Mouse (Mus musculus): ENCODE data around the gene Jpt1. TPM values are rescaled to one million over a fixed set of nuclear protein-coding genes. Genes with fewer than 3 reads are reported as not detected.
"Not testable (repeated sequence)": the region's sequence is repeated elsewhere in the genome, so short reads cannot be mapped to it uniquely, and the experiment has no call there.

The Jpt1 gene
- polyA plus RNA-seq, 1 experiment: 320 TPM

GRCm38 (mm10) chr11:115536856-115537568, 22.8 kb upstream of the Jpt1 start:
- H3ac ChIP-seq (ENCODE audit: control insufficient read depth, insufficient read length, low read depth): no peak overlapping the region
- H3K27me3 ChIP-seq (ENCODE audit: control insufficient read depth, insufficient read depth, insufficient read length): no peaks in the 10 kb centered on the region
- peaks cover 41% of the 10 kb centered on the region for H3K79me2 ChIP-seq (ENCODE audit: control insufficient read depth, insufficient read depth)
- peak overlapping the region; percentile 18 for H3K4me3 ChIP-seq (ENCODE audit: insufficient read depth, poor library complexity, severe bottlenecking)
- no peak for TF ChIP-seq CTCF (IDR thresholded peaks at IDR 0.05; ENCODE audit: control insufficient read depth, insufficient read depth, insufficient read length)
- TF ChIP-seq USF1 (IDR thresholded peaks at IDR 0.05; ENCODE audit: low read depth): no peak
- TF ChIP-seq FOSL1 (IDR thresholded peaks at IDR 0.05; ENCODE audit: insufficient read depth, low read length, poor library complexity, severe bottlenecking): no peak
- no peak for TF ChIP-seq MAX (IDR thresholded peaks at IDR 0.05)
- no peak for TF ChIP-seq MYOD1 (IDR thresholded peaks at IDR 0.05; ENCODE audit: control insufficient read depth, insufficient read length, low read depth)
- TF ChIP-seq CEBPB (IDR thresholded peaks at IDR 0.05; ENCODE audit: low read depth): no peak
- H3K36me3 ChIP-seq (ENCODE audit: control insufficient read depth, insufficient read depth): peaks cover 25% of the 10 kb centered on the region
- peaks cover 34% of the 10 kb centered on the region for H3K79me3 ChIP-seq (ENCODE audit: low read depth)

GRCm38 (mm10) chr11:115536038-115536681, 22.0 kb upstream of the Jpt1 start, which contains the start of gene Sumo2:
Sumo2 (minus strand) TSS chr11:115536276.
- Histone ChIP-seq H3K36me3 (ENCODE audit: control insufficient read depth, insufficient read depth) (peaks cover 34% of the 10 kb centered on the region), H3K27me3 (ENCODE audit: control insufficient read depth, insufficient read depth, insufficient read length) (no peaks in the 10 kb centered on the region), H3K4me3 (ENCODE audit: insufficient read depth, poor library complexity, severe bottlenecking) (peak within 1 kb of the TSS; percentile 94), H3ac (ENCODE audit: control insufficient read depth, insufficient read length, low read depth) (peak within 1 kb of the TSS; percentile 88), H3K79me2 (ENCODE audit: control insufficient read depth, insufficient read depth) (peaks cover 50% of the 10 kb centered on the region), H3K79me3 (ENCODE audit: low read depth) (peaks cover 42% of the 10 kb centered on the region)
- no peak for TF ChIP-seq CTCF (IDR thresholded peaks at IDR 0.05; ENCODE audit: control insufficient read depth, insufficient read depth, insufficient read length)
- TF ChIP-seq MAX (IDR thresholded peaks at IDR 0.05): peak; percentile 61

GRCm38 (mm10) chr11:115535401-115536037, 21.3 kb upstream of the Jpt1 start:
- Histone ChIP-seq H3K36me3 (ENCODE audit: control insufficient read depth, insufficient read depth) (peaks cover 38% of the 10 kb centered on the region), H3K79me2 (ENCODE audit: control insufficient read depth, insufficient read depth) (peaks cover 56% of the 10 kb centered on the region), H3K27me3 (ENCODE audit: control insufficient read depth, insufficient read depth, insufficient read length) (no peaks in the 10 kb centered on the region), H3K4me3 (ENCODE audit: insufficient read depth, poor library complexity, severe bottlenecking) (peak overlapping the region; percentile 94), H3ac (ENCODE audit: control insufficient read depth, insufficient read length, low read depth) (peak overlapping the region; percentile 88), H3K79me3 (ENCODE audit: low read depth) (peaks cover 45% of the 10 kb centered on the region)
- no peak for TF ChIP-seq FOSL1 (IDR thresholded peaks at IDR 0.05; ENCODE audit: insufficient read depth, low read length, poor library complexity, severe bottlenecking)
- peak; percentile 24 for TF ChIP-seq MAX (IDR thresholded peaks at IDR 0.05)

GRCm38 (mm10) chr11:115534759-115535371, 20.7 kb upstream of the Jpt1 start:
- H3ac ChIP-seq (ENCODE audit: control insufficient read depth, insufficient read length, low read depth): peak overlapping the region; percentile 88
- H3K4me3 ChIP-seq (ENCODE audit: insufficient read depth, poor library complexity, severe bottlenecking): peak overlapping the region; percentile 94

GRCm38 (mm10) chr11:115526446-115526845, 12.3 kb upstream of the Jpt1 start:
- H3K79me3 ChIP-seq (ENCODE audit: low read depth): peaks cover 48% of the 10 kb centered on the region
- peaks cover 86% of the 10 kb centered on the region for H3K36me3 ChIP-seq (ENCODE audit: control insufficient read depth, insufficient read depth)
- H3K79me2 ChIP-seq (ENCODE audit: control insufficient read depth, insufficient read depth): peaks cover 78% of the 10 kb centered on the region
- not testable (repeated sequence) for H3ac ChIP-seq (ENCODE audit: control insufficient read depth, insufficient read length, low read depth); H3K27me3 ChIP-seq (ENCODE audit: control insufficient read depth, insufficient read depth, insufficient read length); H3K4me3 ChIP-seq (ENCODE audit: insufficient read depth, poor library complexity, severe bottlenecking)

More at GRCm38 (mm10) chr11:115534759-115535371, 20.7 kb upstream of the Jpt1 start:
- no peak for TF ChIP-seq MYOD1 (IDR thresholded peaks at IDR 0.05; ENCODE audit: control insufficient read depth, insufficient read length, low read depth)
- Histone ChIP-seq H3K79me2 (ENCODE audit: control insufficient read depth, insufficient read depth) (peaks cover 62% of the 10 kb centered on the region), H3K27me3 (ENCODE audit: control insufficient read depth, insufficient read depth, insufficient read length) (no peaks in the 10 kb centered on the region), H3K36me3 (ENCODE audit: control insufficient read depth, insufficient read depth) (peaks cover 45% of the 10 kb centered on the region), H3K79me3 (ENCODE audit: low read depth) (peaks cover 51% of the 10 kb centered on the region)

GRCm38 (mm10) chr11:115522703-115523102, 8.5 kb upstream of the Jpt1 start:
- Histone ChIP-seq H3ac (ENCODE audit: control insufficient read depth, insufficient read length, low read depth) (no peak overlapping the region), H3K4me3 (ENCODE audit: insufficient read depth, poor library complexity, severe bottlenecking) (no peak overlapping the region), H3K79me3 (ENCODE audit: low read depth) (peaks cover 21% of the 10 kb centered on the region), H3K36me3 (ENCODE audit: control insufficient read depth, insufficient read depth) (peaks cover 50% of the 10 kb centered on the region), H3K79me2 (ENCODE audit: control insufficient read depth, insufficient read depth) (peaks cover 41% of the 10 kb centered on the region), H3K27me3 (ENCODE audit: control insufficient read depth, insufficient read depth, insufficient read length) (no peaks in the 10 kb centered on the region)
- TF ChIP-seq MYOD1 (IDR thresholded peaks at IDR 0.05; ENCODE audit: control insufficient read depth, insufficient read length, low read depth): no peak
- no peak for TF ChIP-seq CEBPB (IDR thresholded peaks at IDR 0.05; ENCODE audit: low read depth)
- no peak for TF ChIP-seq CTCF (IDR thresholded peaks at IDR 0.05; ENCODE audit: control insufficient read depth, insufficient read depth, insufficient read length)
- no peak for TF ChIP-seq FOSL1 (IDR thresholded peaks at IDR 0.05; ENCODE audit: insufficient read depth, low read length, poor library complexity, severe bottlenecking)
- TF ChIP-seq MYOG (IDR thresholded peaks at IDR 0.05; ENCODE audit: control insufficient read depth, extremely low read depth, insufficient read length): no peak
- TF ChIP-seq USF1 (IDR thresholded peaks at IDR 0.05; ENCODE audit: low read depth): no peak
- TF ChIP-seq MAX (IDR thresholded peaks at IDR 0.05): no peak
